Mouse (Mus musculus): ENCODE results near the gene Mgea5. TPM values are rescaled to one million over a fixed set of nuclear protein-coding genes. Genes with fewer than 3 reads are reported as not detected.

The Mgea5 gene
- polyA plus RNA-seq, 1 experiment from 2014 or later, result 42.9 TPM

- Histone ChIP-seq H3K4me2 (replicated peaks; ENCODE audit: low read depth, low read length) (no peak overlapping the region), H3K4me1 (ENCODE audit: insufficient read depth, low read length) (peaks cover 4% of the 10 kb centered on the region), H3K9ac (replicated peaks; ENCODE audit: low read length) (no peak overlapping the region), H3K9me3 (ENCODE audit: low read length) (no peaks in the 10 kb centered on the region), H3K4me3 (ENCODE audit: low read length) (no peak overlapping the region), H3K36me3 (ENCODE audit: insufficient read depth, low read length) (peaks cover 79% of the 10 kb centered on the region), H3K27ac (ENCODE audit: low read length) (no peak overlapping the region), H3K27me3 (ENCODE audit: insufficient read depth, low read length) (no peaks in the 10 kb centered on the region)
- 85% methylated on average over 5 of the region's 5 CpGs for WGBS
- no peak for ATAC-seq (ENCODE audit: low FRiP score, low TSS enrichment)
Observed at GRCm38 (mm10) chr19:45758671-45759070, 25.0 kb downstream of the Mgea5 start.

DNA sequence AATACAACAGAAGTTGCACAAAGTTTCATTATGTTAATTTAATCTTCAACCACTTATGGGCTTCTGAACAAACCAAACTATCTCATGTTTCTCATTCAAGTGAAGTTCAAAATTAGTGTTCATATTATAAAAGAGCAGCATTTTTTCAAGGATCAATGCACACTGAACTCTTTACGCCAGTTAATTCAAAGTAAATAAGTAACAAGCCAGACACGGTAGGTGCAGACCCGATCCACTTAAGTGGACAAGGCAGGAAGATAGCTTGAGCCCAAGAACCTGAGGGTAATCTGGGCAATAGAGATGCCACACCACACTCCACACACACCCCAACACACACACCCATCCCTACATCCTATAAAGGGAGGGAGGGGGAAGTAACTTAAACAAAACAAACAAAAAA lies 30.1 kb downstream of the Mgea5 start:
- no peaks in the 10 kb centered on the region for H3K27me3 ChIP-seq (ENCODE audit: insufficient read depth, low read length)
- H3K4me2 ChIP-seq (replicated peaks; ENCODE audit: low read depth, low read length), result no peak overlapping the region
- no peak overlapping the region for H3K4me3 ChIP-seq (ENCODE audit: low read length)
- WGBS, result 55% methylated on average over 3 of the region's 3 CpGs
- no peaks in the 10 kb centered on the region for H3K9me3 ChIP-seq (ENCODE audit: low read length)
- H3K9ac ChIP-seq (replicated peaks; ENCODE audit: low read length), result no peak overlapping the region
- peaks cover 53% of the 10 kb centered on the region for H3K36me3 ChIP-seq (ENCODE audit: insufficient read depth, low read length)
- ATAC-seq (ENCODE audit: low FRiP score, low TSS enrichment), result no peak
- peak overlapping the region; percentile 25; the same call in 1 of the 2 replicates for H3K27ac ChIP-seq (ENCODE audit: low read length)
- H3K4me1 ChIP-seq (ENCODE audit: insufficient read depth, low read length), result peaks cover 12% of the 10 kb centered on the region

- Histone ChIP-seq H3K4me2 (replicated peaks; ENCODE audit: low read depth, low read length) (no peak overlapping the region), H3K4me3 (ENCODE audit: low read length) (no peak overlapping the region), H3K9me3 (ENCODE audit: low read length) (no peaks in the 10 kb centered on the region), H3K27me3 (ENCODE audit: insufficient read depth, low read length) (no peaks in the 10 kb centered on the region), H3K36me3 (ENCODE audit: insufficient read depth, low read length) (peaks cover 43% of the 10 kb centered on the region), H3K4me1 (ENCODE audit: insufficient read depth, low read length) (peaks cover 24% of the 10 kb centered on the region), H3K9ac (replicated peaks; ENCODE audit: low read length) (no peak overlapping the region), H3K27ac (ENCODE audit: low read length) (no peak overlapping the region)
- ATAC-seq (ENCODE audit: low FRiP score, low TSS enrichment), result no peak
- 91% methylated on average over 7 of the region's 7 CpGs for WGBS
Observed at GRCm38 (mm10) chr19:45751881-45752280, 31.8 kb downstream of the Mgea5 start.

- Histone ChIP-seq H3K9me3 (ENCODE audit: low read length) (no peaks in the 10 kb centered on the region), H3K4me3 (ENCODE audit: low read length) (peak within 1 kb of the TSS; percentile 89), H3K9ac (replicated peaks; ENCODE audit: low read length) (peak within 1 kb of the TSS; percentile 90), H3K4me2 (replicated peaks; ENCODE audit: low read depth, low read length) (peak within 1 kb of the TSS; percentile 84), H3K4me1 (ENCODE audit: insufficient read depth, low read length) (peaks cover 39% of the 10 kb centered on the region), H3K27me3 (ENCODE audit: insufficient read depth, low read length) (peaks cover 19% of the 10 kb centered on the region), H3K36me3 (ENCODE audit: insufficient read depth, low read length) (peaks cover 21% of the 10 kb centered on the region), H3K27ac (ENCODE audit: low read length) (0 out of 2 replicates have a peak within 1 kb of the TSS, but pooled peaks have one; percentile 53)
- ATAC-seq (ENCODE audit: low FRiP score, low TSS enrichment), result peak; percentile 73
- WGBS, result under 1% methylated on average over 54 of the region's 60 CpGs
Observed at GRCm38 (mm10) chr19:45749243-45750043, 34.2 kb downstream of the Mgea5 start, which contains the start of gene Npm3. Gene Npm3, minus strand, starts transcription at chr19:45749591.

DNA sequence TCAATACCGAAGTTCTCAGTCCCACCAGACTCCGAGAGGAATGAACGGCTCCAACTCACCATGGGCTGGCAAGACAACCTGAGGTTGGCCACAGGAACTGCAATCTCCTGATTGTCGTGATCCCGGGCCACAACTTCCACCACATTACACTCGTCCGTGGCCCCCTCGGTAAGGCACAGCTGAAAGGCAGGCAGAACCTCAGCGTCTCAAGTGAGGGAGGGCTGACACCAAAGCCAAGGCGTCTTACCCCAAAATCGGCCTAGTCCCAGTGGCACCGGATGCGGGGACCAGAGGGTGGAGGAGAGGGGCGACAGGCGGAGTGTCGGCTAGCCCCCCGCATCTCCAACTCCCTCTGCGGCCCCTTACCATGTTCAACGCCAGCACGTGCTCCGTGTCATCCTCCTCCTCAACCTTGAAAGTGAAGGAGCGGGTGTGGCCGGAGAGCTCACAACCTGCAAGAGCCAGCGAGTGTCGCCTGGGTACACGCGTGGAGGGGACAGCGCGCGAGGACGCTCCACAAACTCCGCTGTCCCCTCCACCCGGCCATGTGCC lies 34.9 kb downstream of the Mgea5 start:
- WGBS, result under 1% methylated on average over 33 of the region's 33 CpGs
- peaks cover 26% of the 10 kb centered on the region for H3K27me3 ChIP-seq (ENCODE audit: insufficient read depth, low read length)
- no peaks in the 10 kb centered on the region for H3K9me3 ChIP-seq (ENCODE audit: low read length)
- H3K36me3 ChIP-seq (ENCODE audit: insufficient read depth, low read length), result peaks cover 15% of the 10 kb centered on the region
- peak overlapping the region; percentile 84 for H3K4me2 ChIP-seq (replicated peaks; ENCODE audit: low read depth, low read length)
- ATAC-seq (ENCODE audit: low FRiP score, low TSS enrichment), result peak; percentile 11; the same call in 1 of the 2 replicates
- H3K4me3 ChIP-seq (ENCODE audit: low read length), result peak overlapping the region; percentile 89
- H3K4me1 ChIP-seq (ENCODE audit: insufficient read depth, low read length), result peaks cover 36% of the 10 kb centered on the region
- H3K27ac ChIP-seq (ENCODE audit: low read length), result no peak overlapping the region
- peak overlapping the region; percentile 90 for H3K9ac ChIP-seq (replicated peaks; ENCODE audit: low read length)

- H3K9ac ChIP-seq (replicated peaks; ENCODE audit: low read length), result peak overlapping the region; percentile 5; the same call in 1 of the 2 replicates
- H3K4me2 ChIP-seq (replicated peaks; ENCODE audit: low read depth, low read length), result peak overlapping the region; percentile 84
- no peak for ATAC-seq (ENCODE audit: low FRiP score, low TSS enrichment)
- H3K4me3 ChIP-seq (ENCODE audit: low read length), result peak overlapping the region; percentile 89
- 47% methylated on average over 9 of the region's 9 CpGs for WGBS
- peaks cover 32% of the 10 kb centered on the region for H3K27me3 ChIP-seq (ENCODE audit: insufficient read depth, low read length)
- H3K36me3 ChIP-seq (ENCODE audit: insufficient read depth, low read length), result peaks cover 12% of the 10 kb centered on the region
- no peak overlapping the region for H3K27ac ChIP-seq (ENCODE audit: low read length)
- H3K4me1 ChIP-seq (ENCODE audit: insufficient read depth, low read length), result peaks cover 35% of the 10 kb centered on the region
- no peaks in the 10 kb centered on the region for H3K9me3 ChIP-seq (ENCODE audit: low read length)
Observed at GRCm38 (mm10) chr19:45748206-45748605, 35.4 kb downstream of the Mgea5 start.

DNA sequence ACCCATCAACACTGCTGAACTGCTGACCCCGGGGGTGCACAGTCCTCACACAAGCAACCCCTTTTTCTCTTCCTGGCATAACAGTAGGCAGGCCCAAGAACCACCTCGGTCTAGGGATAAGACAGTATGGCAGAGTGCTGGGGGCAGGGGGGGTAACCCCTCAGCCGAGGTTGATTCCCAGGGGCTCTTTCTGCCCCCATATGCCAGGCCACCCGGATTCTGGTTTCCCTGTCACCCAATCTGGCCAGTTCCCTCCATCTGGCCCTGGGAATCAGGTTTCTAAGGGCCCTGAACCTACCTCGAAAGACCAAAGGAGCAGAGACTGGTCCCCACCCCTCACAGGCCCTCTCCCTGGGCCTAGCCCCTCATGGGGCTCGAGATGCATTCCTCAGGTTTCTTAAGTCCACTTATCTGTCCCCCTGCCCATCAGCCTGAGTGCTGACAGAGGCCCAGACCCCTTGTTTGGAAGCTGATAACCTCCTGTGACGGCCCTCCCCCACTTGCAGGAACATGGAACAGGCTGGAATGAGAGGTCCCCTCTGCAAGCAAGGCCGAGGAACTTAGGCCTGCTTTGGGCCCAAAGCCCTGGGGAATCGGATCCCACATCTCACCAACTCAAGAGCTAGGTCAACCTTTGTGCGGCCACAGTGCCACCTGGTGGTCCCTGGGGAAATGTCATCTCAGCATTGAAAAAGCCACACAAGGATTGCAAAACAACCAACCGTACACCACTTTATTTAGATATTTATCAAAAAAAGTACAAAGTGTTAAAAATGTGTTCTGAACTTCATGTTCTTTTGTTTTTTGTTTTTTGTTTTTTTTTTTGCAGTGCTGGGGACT lies 36.4 kb downstream of the Mgea5 start:
- Histone ChIP-seq H3K9ac (replicated peaks; ENCODE audit: low read length) (no peak overlapping the region), H3K4me1 (ENCODE audit: insufficient read depth, low read length) (peaks cover 44% of the 10 kb centered on the region), H3K4me3 (ENCODE audit: low read length) (no peak overlapping the region), H3K9me3 (ENCODE audit: low read length) (no peaks in the 10 kb centered on the region), H3K27ac (ENCODE audit: low read length) (0 out of 2 replicates have a peak overlapping the region, but pooled peaks have one; percentile 29), H3K4me2 (replicated peaks; ENCODE audit: low read depth, low read length) (no peak overlapping the region), H3K36me3 (ENCODE audit: insufficient read depth, low read length) (peaks cover 5% of the 10 kb centered on the region; the same call in 1 of the 2 replicates), H3K27me3 (ENCODE audit: insufficient read depth, low read length) (peaks cover 41% of the 10 kb centered on the region)
- ATAC-seq (ENCODE audit: low FRiP score, low TSS enrichment), result no peak
- 20% methylated on average over 11 of the region's 11 CpGs for WGBS

DNA sequence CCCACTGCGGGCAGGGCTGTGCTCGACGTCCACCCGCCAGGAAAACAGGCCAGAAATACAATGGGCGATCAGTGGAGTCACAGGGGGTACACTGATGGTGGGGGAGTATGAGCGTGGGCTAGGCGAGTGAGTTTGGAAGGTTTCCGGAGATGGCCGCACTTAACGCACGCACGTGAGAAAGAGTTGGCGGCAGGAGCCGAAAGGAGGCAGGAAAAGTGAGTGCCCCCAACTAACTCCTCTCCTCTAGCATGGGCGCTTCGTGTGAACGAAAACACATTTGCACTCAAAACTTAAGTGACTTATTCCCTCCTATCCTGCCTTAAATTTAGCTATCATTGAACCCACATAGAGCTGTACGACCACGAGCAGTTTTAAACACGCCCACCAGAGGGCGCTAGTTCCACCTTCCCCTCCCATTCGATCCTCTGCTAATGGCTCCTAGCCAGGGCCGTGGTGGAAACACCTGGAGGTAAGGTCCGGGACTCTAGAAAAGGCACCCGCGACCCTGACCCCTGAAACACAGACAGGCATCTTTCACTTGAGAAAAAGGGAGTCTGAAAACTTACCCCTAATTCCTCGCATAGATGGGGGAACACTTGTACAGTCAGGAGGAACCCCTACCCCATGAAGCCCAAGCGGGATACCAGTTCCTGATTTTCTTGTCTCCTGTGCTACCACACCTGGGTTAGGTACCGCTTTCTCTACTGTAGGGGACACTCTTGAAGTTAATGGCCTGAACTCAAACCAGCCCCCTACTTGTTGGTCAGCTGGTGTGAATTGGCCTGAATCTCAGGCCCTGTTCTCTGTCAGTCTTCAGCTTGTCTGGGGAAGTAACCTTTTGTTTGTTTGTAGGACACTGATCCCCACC lies 37.2 kb downstream of the Mgea5 start:
- Histone ChIP-seq H3K4me3 (ENCODE audit: low read length) (no peak overlapping the region), H3K36me3 (ENCODE audit: insufficient read depth, low read length) (no peaks in the 10 kb centered on the region), H3K4me1 (ENCODE audit: insufficient read depth, low read length) (peaks cover 52% of the 10 kb centered on the region), H3K9ac (replicated peaks; ENCODE audit: low read length) (no peak overlapping the region), H3K4me2 (replicated peaks; ENCODE audit: low read depth, low read length) (0 out of 2 replicates have a peak overlapping the region, but pooled peaks have one; percentile 14), H3K27ac (ENCODE audit: low read length) (no peak overlapping the region), H3K27me3 (ENCODE audit: insufficient read depth, low read length) (peaks cover 49% of the 10 kb centered on the region), H3K9me3 (ENCODE audit: low read length) (no peaks in the 10 kb centered on the region)
- WGBS, result 11% methylated on average over 29 of the region's 29 CpGs
- ATAC-seq (ENCODE audit: low FRiP score, low TSS enrichment), result peak; percentile 9; the same call in 1 of the 2 replicates

Measured in kidney, embryonic 16.5 days (tissue).